Mouse (Mus musculus) gonadal fat pad, adult 2 months (tissue): ENCODE results near the gene Upk1b. TPM values are rescaled to one million over a fixed set of nuclear protein-coding genes. Genes with fewer than 3 reads are reported as not detected.
"Not testable (repeated sequence)": the region's sequence is repeated elsewhere in the genome, so short reads cannot be mapped to it uniquely, and the experiment has no call there.

Experiments
- DNase-seq: peaks from one replicate; pipeline ENCODE4 v3.0.0-alpha.2; 2012; ENCODE audit warnings: low read depth
- polyA plus RNA-seq: library from polyadenylated mRNA; depleted of rRNA; stranded (reverse); fragments of >200 nt; gene quantifications from 2 replicates; pipeline ENCODE4 v1.2.3, GENCODE M21; 2012; rRNA removed

Upk1b gene
- 44.2 and 44.8 TPM in 2 replicates for polyA plus RNA-seq

- DNase-seq, result no peak
Measured at GRCm38 (mm10) chr16:38800091-38800490, at the start of gene Upk1b. Upk1b (minus strand) TSS chr16:38800328.

DNA sequence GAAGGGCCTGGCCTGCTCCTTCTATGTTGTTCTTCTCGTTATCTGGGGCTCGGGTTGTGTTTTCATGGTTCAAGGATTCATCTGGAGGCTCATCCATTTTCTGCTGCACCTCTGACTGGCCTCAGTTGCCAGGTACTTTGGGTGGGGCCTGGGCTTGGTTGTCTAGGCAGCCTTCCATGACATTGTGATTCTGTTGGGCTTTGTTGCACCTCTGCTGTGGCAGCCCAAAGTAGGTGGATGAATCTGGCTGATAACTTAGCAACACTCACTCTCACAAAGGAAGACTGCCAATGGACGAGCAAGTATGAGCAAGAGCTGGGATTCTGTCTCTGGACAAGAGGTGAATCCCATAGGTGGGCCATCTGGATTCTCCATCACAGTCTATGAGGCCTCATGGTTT, 28.5 kb upstream of the Upk1b start, which contains the start of gene 4930435E12Rik:
Gene 4930435E12Rik, minus strand, starts transcription at position 101 of the 400 bp plus-strand sequence.
- no peak for DNase-seq

- DNase-seq, result no peak
Measured at GRCm38 (mm10) chr16:38812521-38812920, 12.4 kb upstream of the Upk1b start.

GRCm38 (mm10) chr16:38810196-38810595, 10.1 kb upstream of the Upk1b start:
- DNase-seq, result no peak

DNA sequence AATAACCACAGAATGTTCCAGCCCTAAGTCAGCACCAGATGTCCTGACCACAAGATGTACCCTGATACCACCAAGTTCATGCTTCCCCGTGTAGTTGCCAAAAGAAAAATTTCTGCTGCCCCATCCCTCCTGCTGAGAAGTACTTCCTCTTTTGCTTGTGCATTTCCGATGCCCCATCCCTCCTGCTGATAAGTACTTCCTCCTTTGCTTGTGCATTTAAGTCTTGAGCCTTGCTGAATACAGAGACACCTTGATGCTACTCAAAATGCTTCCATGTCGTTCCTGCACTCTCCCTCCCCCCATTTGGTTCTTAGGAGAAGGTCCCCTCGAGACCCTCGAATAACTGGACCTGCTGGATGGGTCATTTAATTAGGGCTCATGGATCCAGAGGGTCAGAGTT, 7.7 kb upstream of the Upk1b start:
- not testable (repeated sequence) for DNase-seq

GRCm38 (mm10) chr16:38798957-38799450, 1.1 kb downstream of the Upk1b start:
- DNase-seq, result no peak

DNA sequence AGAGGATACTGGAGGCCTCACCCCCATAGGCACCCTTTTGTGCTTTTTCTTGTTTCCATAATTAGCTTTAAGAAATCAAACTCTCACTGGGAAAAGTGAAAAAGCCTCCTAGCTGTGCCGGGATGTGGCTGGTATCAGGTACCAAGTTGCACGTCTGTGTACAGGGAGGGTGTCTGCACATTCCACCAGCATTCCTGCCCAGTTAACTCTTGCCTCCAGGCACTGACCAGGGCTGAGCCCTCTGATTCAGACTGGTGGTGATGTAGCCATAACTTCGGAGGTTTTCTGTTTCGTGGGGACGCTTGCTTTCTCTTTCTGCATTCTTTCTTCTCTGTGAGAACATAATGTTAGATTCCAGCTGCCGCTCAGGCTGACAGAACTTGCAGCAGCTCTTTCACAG, 7.0 kb downstream of the Upk1b start:
- no peak for DNase-seq

DNA sequence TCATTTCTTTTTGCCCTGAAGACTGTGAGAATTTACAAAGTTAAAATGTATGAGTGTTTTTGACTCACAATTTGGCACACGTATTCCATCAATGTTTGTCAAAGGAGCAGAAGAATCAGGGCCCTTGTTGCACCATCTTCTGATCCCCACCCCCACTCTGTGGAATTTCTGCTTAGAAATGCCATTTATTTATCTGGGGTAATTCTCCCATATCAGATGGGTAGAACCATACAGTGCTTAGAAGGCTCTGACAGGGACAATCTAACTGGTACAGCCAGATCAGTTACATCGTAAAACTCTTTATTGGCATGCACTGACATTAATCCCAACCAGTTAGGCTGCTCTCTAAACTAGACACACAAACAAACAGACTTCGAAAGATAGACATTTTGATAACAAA, 10.2 kb downstream of the Upk1b start:
- DNase-seq, result no peak

DNA sequence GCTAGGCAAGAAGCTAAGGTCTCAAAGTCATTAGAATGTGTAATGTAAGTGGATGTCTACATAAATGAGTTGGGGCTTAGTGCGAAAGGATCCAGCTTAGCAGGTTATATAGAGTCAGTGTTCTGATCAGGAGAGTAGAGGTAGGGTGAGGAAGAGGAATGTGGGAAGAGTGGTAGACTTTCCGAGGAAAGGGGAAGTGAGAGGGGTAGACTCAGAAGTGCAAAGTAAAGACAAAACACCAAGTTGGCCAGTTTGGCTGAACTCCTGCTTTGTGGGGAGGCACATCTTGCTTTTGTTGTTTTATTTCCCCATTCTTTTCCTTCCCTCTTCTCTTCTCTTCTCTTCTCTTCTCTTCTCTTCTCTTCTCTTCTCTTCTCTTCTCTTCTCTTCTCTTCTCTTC, 11.1 kb downstream of the Upk1b start:
- DNase-seq, result no peak

DNA sequence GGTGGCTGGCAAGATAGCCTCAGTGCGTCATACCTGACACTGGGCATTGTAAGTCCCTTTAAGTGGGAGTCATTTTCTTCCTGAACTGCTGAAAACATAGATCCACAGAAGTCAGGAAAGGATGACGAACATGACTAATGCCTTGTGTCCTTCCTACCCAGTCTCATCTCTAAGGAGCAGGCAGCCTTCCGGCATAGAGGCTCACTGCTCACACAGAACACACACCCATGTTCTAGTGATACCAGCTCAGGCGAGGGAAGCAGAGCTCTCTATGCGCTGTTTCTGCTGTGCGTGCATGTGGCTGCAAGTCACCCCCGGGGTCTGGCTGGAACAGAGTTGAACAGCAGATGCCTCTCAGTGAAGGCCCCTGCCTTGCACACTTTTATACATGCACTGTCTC, 14.8 kb downstream of the Upk1b start:
- no peak for DNase-seq

- no peak for DNase-seq
Measured at GRCm38 (mm10) chr16:38782524-38783067, 17.5 kb downstream of the Upk1b start.

GRCm38 (mm10) chr16:38781946-38782345, 18.2 kb downstream of the Upk1b start:
- no peak for DNase-seq

DNA sequence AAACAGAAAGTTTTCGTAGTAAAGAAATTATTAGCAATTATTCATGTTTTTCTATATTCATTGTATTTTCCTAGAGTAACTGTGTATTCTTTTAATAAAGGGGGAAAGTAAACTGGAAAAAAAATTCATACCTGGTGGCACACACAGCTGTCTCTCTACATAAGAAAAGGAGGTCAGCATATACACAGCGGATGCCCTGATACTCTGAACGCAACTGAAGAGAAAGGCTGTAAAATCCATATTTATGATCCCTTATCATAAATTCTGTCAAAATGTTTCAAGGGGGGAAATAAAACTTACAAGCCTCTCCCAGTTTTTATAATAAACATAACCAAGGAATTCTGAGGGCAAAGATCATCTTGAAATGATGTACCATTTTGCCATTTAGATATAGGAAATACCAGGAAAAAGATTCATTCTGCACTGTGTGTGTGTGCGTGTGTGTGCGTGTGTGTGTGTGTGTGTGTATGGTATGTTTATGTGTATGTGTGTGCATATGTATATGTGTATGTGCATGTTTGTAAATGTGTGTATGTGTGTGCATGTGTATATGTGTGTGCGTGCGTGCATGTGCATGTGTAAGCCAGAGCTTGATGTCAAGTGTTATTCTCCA, 19.1 kb downstream of the Upk1b start:
- DNase-seq, result no peak

DNA sequence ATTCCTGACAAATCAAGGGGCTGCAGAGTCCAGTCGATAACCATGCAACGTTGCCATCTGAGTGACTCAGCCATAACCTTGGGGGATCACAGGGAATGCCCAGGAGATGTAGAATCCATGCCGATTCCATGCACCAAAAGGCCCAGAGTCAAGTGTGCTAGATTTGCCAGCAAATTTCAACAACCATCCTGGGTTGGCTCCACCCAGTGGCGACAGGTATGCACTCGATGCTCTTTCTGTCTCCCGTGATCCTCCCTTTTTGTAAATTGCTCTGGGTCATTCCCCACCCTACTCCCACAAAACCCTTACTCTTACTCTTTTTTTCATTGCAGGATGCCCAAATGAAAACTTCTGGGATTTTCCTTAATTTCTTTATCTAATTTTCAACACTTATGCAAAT, 23.8 kb downstream of the Upk1b start:
- DNase-seq, result no peak

GRCm38 (mm10) chr16:38774964-38775746, 25.0 kb downstream of the Upk1b start:
- DNase-seq, result no peak

GRCm38 (mm10) chr16:38772906-38773496, 27.1 kb downstream of the Upk1b start:
- DNase-seq, result no peak

- DNase-seq, result no peak
Measured at GRCm38 (mm10) chr16:38771145-38771544, 29.0 kb downstream of the Upk1b start.

DNA sequence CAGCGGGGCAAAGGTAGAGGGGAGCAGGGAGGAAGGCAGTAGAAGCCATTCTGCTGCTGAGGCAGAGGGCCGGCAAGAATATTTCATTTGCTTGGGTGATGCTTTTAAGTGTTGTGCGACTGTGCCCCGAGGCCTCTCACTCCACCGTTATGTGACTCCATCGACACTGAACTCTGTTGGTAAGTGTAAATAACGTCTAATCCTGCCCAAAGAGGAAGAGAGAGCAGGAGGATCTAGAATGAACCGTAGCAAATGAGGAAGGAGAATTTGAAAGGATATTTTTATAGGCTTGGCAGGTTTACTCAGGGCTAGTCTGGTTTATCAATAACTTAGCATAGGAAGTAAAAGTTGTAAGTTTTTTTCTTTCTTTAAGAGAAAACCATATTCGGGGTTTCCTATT, 30.6 kb downstream of the Upk1b start:
- no peak for DNase-seq

GRCm38 (mm10) chr16:38768386-38768785, 31.7 kb downstream of the Upk1b start:
- DNase-seq, result no peak

DNA sequence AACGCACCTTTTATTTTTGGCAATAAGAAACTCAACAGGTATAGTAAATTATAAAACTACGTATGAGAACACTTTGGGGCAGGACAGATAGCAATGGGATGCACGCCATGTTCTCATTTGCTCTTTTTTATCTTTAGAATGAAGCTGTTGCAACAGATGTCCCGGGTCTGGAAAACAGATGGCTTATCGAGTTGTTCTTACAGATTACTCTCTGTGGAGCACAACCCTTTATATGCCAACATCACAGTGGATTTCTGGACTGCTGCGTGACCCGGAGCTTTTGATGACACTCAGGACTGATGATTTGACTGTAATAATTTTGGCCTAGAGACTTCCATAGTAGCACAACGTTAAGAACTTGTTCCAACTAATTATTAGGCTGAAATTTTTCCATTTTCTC, 32.4 kb downstream of the Upk1b start:
- DNase-seq, result no peak

- DNase-seq, result no peak
Measured at GRCm38 (mm10) chr16:38766671-38767070, 33.5 kb downstream of the Upk1b start.

DNA sequence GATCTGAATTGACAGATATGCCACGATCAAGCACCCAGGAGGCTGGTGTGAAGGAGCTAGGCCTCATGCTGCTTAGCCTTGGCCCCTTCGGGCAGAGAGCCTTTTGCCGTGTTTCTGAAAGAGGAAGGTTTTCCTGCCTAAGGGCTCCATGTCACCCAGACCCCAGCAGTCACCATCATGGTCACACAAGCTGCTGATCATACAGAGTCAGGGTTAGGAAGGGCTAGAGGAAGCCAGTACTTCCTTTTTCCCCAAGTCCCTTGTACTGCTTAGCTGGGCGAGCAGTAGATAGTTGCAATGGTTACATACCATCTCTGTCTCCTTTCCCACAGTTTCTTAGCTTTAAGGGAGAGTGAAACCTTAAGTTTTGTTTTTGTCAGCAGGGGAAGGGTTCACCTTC, 36.6 kb downstream of the Upk1b start:
- DNase-seq, result no peak

DNA sequence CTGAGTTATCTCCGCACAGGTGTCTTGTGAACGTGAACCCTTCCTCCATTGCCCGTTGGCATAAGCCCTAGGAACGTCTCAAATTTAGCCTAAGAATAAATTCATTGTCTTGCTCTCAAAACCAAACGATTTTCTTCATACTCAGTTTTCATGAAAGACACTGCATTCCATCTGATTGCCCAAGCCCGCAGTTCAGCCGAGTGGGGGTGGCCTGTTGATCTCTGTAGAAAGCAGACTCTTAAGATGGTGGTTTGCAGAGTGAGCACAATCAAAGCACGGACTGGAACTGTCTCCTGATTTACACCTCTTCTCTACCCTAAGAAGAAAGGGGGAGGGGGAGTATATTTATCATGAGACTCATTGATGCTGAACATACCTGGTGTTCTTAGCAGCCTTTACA, 37.7 kb downstream of the Upk1b start:
- no peak for DNase-seq
